Mouse (Mus musculus): ENCODE measurements around the gene Zbp1. TPM values are rescaled to one million over a fixed set of nuclear protein-coding genes. Genes with fewer than 3 reads are reported as not detected.

Zbp1 gene
- polyA plus RNA-seq, 1 experiment from 2014 or later, result 4.9 TPM

GRCm38 (mm10) chr2:173243616-173244015 lies 24.9 kb upstream of the Zbp1 start:
- no peaks in the 10 kb centered on the region for H3K4me1 ChIP-seq (ENCODE audit: insufficient read depth)
- TF ChIP-seq CTCF (IDR thresholded peaks at IDR 0.05; ENCODE audit: low read depth), result no peak
- no peak for TF ChIP-seq EP300 (IDR thresholded peaks at IDR 0.05; ENCODE audit: low read depth)
- no peak overlapping the region for H3K27ac ChIP-seq (ENCODE audit: low read depth)
- H3K27me3 ChIP-seq (ENCODE audit: insufficient read depth, low read length), result 0 out of 2 replicates have a peak, but pooled peaks cover 3% of the 10 kb centered on the region
- H3K4me3 ChIP-seq (ENCODE audit: low read depth, low read length), result no peak overlapping the region
- no peak overlapping the region for H3K4me2 ChIP-seq (ENCODE audit: low read depth, low read length)
- H3K36me3 ChIP-seq (replicated peaks; ENCODE audit: insufficient read depth, low read length), result no peaks in the 10 kb centered on the region
- no peak for DNase-seq
- ATAC-seq, result no peak
- no peak overlapping the region for H3K9ac ChIP-seq (replicated peaks)
- WGBS (ENCODE audit: insufficient replicate concordance), result 69% methylated on average over 9 of the region's 9 CpGs
- no peaks in the 10 kb centered on the region for H3K9me3 ChIP-seq (ENCODE audit: low read length)

- DNase-seq, result no peak
- Histone ChIP-seq H3K4me1 (ENCODE audit: insufficient read depth) (no peaks in the 10 kb centered on the region), H3K27me3 (ENCODE audit: insufficient read depth, low read length) (0 out of 2 replicates have a peak, but pooled peaks cover 3% of the 10 kb centered on the region), H3K27ac (ENCODE audit: low read depth) (no peak overlapping the region), H3K9me3 (ENCODE audit: low read length) (no peaks in the 10 kb centered on the region), H3K4me3 (ENCODE audit: low read depth, low read length) (no peak overlapping the region), H3K9ac (replicated peaks) (no peak overlapping the region), H3K36me3 (replicated peaks; ENCODE audit: insufficient read depth, low read length) (no peaks in the 10 kb centered on the region), H3K4me2 (ENCODE audit: low read depth, low read length) (no peak overlapping the region)
- WGBS (ENCODE audit: insufficient replicate concordance), result 46% methylated on average over 12 of the region's 12 CpGs
- TF ChIP-seq EP300 (IDR thresholded peaks at IDR 0.05; ENCODE audit: low read depth), result no peak
- no peak for ATAC-seq
These were observed 24.2 kb upstream of the Zbp1 start for GRCm38 (mm10) chr2:173242874-173243273.

GRCm38 (mm10) chr2:173240738-173241137 lies 22.0 kb upstream of the Zbp1 start:
- Histone ChIP-seq H3K9ac (replicated peaks) (no peak overlapping the region), H3K27ac (ENCODE audit: low read depth) (no peak overlapping the region), H3K9me3 (ENCODE audit: low read length) (no peaks in the 10 kb centered on the region), H3K4me1 (ENCODE audit: insufficient read depth) (no peaks in the 10 kb centered on the region), H3K27me3 (ENCODE audit: insufficient read depth, low read length) (no peaks in the 10 kb centered on the region), H3K36me3 (replicated peaks; ENCODE audit: insufficient read depth, low read length) (no peaks in the 10 kb centered on the region), H3K4me3 (ENCODE audit: low read depth, low read length) (no peak overlapping the region), H3K4me2 (ENCODE audit: low read depth, low read length) (no peak overlapping the region)
- DNase-seq, result no peak
- TF ChIP-seq CTCF (IDR thresholded peaks at IDR 0.05; ENCODE audit: low read depth), result no peak
- TF ChIP-seq EP300 (IDR thresholded peaks at IDR 0.05; ENCODE audit: low read depth), result no peak
- no peak for ATAC-seq
- WGBS (ENCODE audit: insufficient replicate concordance), result 74% methylated on average over 9 of the region's 9 CpGs

GRCm38 (mm10) chr2:173238522-173238921 lies 19.8 kb upstream of the Zbp1 start:
- H3K9ac ChIP-seq (replicated peaks), result no peak overlapping the region
- no peaks in the 10 kb centered on the region for H3K4me1 ChIP-seq (ENCODE audit: insufficient read depth)

GRCm38 (mm10) chr2:173235435-173236332 lies 17.0 kb upstream of the Zbp1 start:
- Histone ChIP-seq H3K4me2 (ENCODE audit: low read depth, low read length) (no peak overlapping the region), H3K9ac (replicated peaks) (no peak overlapping the region), H3K27ac (ENCODE audit: low read depth) (no peak overlapping the region), H3K9me3 (ENCODE audit: low read length) (no peaks in the 10 kb centered on the region), H3K36me3 (replicated peaks; ENCODE audit: insufficient read depth, low read length) (no peaks in the 10 kb centered on the region), H3K4me3 (ENCODE audit: low read depth, low read length) (no peak overlapping the region), H3K4me1 (ENCODE audit: insufficient read depth) (no peaks in the 10 kb centered on the region), H3K27me3 (ENCODE audit: insufficient read depth, low read length) (no peaks in the 10 kb centered on the region)
- DNase-seq, result no peak
- WGBS (ENCODE audit: insufficient replicate concordance), result 57% methylated on average over 8 of the region's 8 CpGs
- no peak for ATAC-seq
- TF ChIP-seq EP300 (IDR thresholded peaks at IDR 0.05; ENCODE audit: low read depth) (no peak), CTCF (IDR thresholded peaks at IDR 0.05; ENCODE audit: low read depth) (no peak)

More at GRCm38 (mm10) chr2:173238522-173238921, 19.8 kb upstream of the Zbp1 start:
- no peak for TF ChIP-seq CTCF (IDR thresholded peaks at IDR 0.05; ENCODE audit: low read depth)
- TF ChIP-seq EP300 (IDR thresholded peaks at IDR 0.05; ENCODE audit: low read depth), result no peak
- H3K27me3 ChIP-seq (ENCODE audit: insufficient read depth, low read length), result no peaks in the 10 kb centered on the region
- no peak overlapping the region for H3K27ac ChIP-seq (ENCODE audit: low read depth)
- no peaks in the 10 kb centered on the region for H3K9me3 ChIP-seq (ENCODE audit: low read length)
- H3K4me3 ChIP-seq (ENCODE audit: low read depth, low read length), result no peak overlapping the region
- no peaks in the 10 kb centered on the region for H3K36me3 ChIP-seq (replicated peaks; ENCODE audit: insufficient read depth, low read length)
- ATAC-seq (no peak), DNase-seq (no peak)
- WGBS (ENCODE audit: insufficient replicate concordance), result 55% methylated on average over 14 of the region's 14 CpGs
- H3K4me2 ChIP-seq (ENCODE audit: low read depth, low read length), result no peak overlapping the region

- WGBS (ENCODE audit: insufficient replicate concordance), result 89% methylated on average over 8 of the region's 8 CpGs
- H3K4me2 ChIP-seq (ENCODE audit: low read depth, low read length), result no peak overlapping the region
- H3K36me3 ChIP-seq (replicated peaks; ENCODE audit: insufficient read depth, low read length), result no peaks in the 10 kb centered on the region
- no peak overlapping the region for H3K9ac ChIP-seq (replicated peaks)
- no peaks in the 10 kb centered on the region for H3K27me3 ChIP-seq (ENCODE audit: insufficient read depth, low read length)
- ATAC-seq (no peak), DNase-seq (no peak)
- H3K27ac ChIP-seq (ENCODE audit: low read depth), result no peak overlapping the region
- no peak overlapping the region for H3K4me3 ChIP-seq (ENCODE audit: low read depth, low read length)
- no peaks in the 10 kb centered on the region for H3K4me1 ChIP-seq (ENCODE audit: insufficient read depth)
- TF ChIP-seq CTCF (IDR thresholded peaks at IDR 0.05; ENCODE audit: low read depth) (no peak), EP300 (IDR thresholded peaks at IDR 0.05; ENCODE audit: low read depth) (no peak)
- H3K9me3 ChIP-seq (ENCODE audit: low read length), result no peaks in the 10 kb centered on the region
These were observed 14.0 kb upstream of the Zbp1 start for GRCm38 (mm10) chr2:173232766-173233099.

Measured in liver, postnatal 0 days (tissue).